Mouse (Mus musculus): ENCODE data around the gene Trim3. TPM values are rescaled to one million over a fixed set of nuclear protein-coding genes. Genes with fewer than 3 reads are reported as not detected.

Trim3 gene
- polyA plus RNA-seq, 1 experiment from 2014 or later, result 39.7 TPM

- H3K4me2 ChIP-seq, result no peak overlapping the region
- H3K9ac ChIP-seq, result no peak overlapping the region
- no peaks in the 10 kb centered on the region for H3K27me3 ChIP-seq
- 76% methylated on average over 4 of the region's 4 CpGs for WGBS
- no peaks in the 10 kb centered on the region for H3K9me3 ChIP-seq
- H3K4me1 ChIP-seq, result peaks cover 18% of the 10 kb centered on the region
- H3K36me3 ChIP-seq, result peaks cover 41% of the 10 kb centered on the region
- H3K27ac ChIP-seq, result no peak overlapping the region
- H3K4me3 ChIP-seq, result no peak overlapping the region
- no peak for ATAC-seq (ENCODE audit: insufficient number of reproducible peaks, low FRiP score, low TSS enrichment, low read depth)
Measured at GRCm38 (mm10) chr7:105570756-105571155, 62.6 kb downstream of the Trim3 start.

- Histone ChIP-seq H3K4me2 (no peak overlapping the region), H3K9ac (no peak overlapping the region), H3K27me3 (no peaks in the 10 kb centered on the region), H3K27ac (no peak overlapping the region), H3K36me3 (peaks cover 49% of the 10 kb centered on the region), H3K4me3 (no peak overlapping the region), H3K4me1 (peaks cover 18% of the 10 kb centered on the region), H3K9me3 (no peaks in the 10 kb centered on the region)
- 26% methylated on average over 12 of the region's 12 CpGs for WGBS
- no peak for ATAC-seq (ENCODE audit: insufficient number of reproducible peaks, low FRiP score, low TSS enrichment, low read depth)
Measured at GRCm38 (mm10) chr7:105569512-105570496, 63.6 kb downstream of the Trim3 start.

- Histone ChIP-seq H3K9ac (0 out of 2 replicates have a peak overlapping the region, but pooled peaks have one; percentile 2), H3K4me2 (no peak overlapping the region), H3K27me3 (no peaks in the 10 kb centered on the region), H3K4me1 (peaks cover 18% of the 10 kb centered on the region), H3K27ac (no peak overlapping the region), H3K9me3 (no peaks in the 10 kb centered on the region), H3K36me3 (peaks cover 55% of the 10 kb centered on the region), H3K4me3 (no peak overlapping the region)
- 20% methylated on average over 6 of the region's 6 CpGs for WGBS
- no peak for ATAC-seq (ENCODE audit: insufficient number of reproducible peaks, low FRiP score, low TSS enrichment, low read depth)
Measured at GRCm38 (mm10) chr7:105568988-105569471, 64.3 kb downstream of the Trim3 start.

GRCm38 (mm10) chr7:105568583-105568982, 64.8 kb downstream of the Trim3 start:
- Histone ChIP-seq H3K4me2 (no peak overlapping the region), H3K4me1 (peaks cover 18% of the 10 kb centered on the region), H3K27me3 (no peaks in the 10 kb centered on the region), H3K36me3 (peaks cover 55% of the 10 kb centered on the region), H3K4me3 (no peak overlapping the region), H3K9me3 (no peaks in the 10 kb centered on the region), H3K27ac (no peak overlapping the region), H3K9ac (no peak overlapping the region)
- ATAC-seq (ENCODE audit: insufficient number of reproducible peaks, low FRiP score, low TSS enrichment, low read depth), result no peak
- 28% methylated on average over 7 of the region's 7 CpGs for WGBS

- WGBS, result 82% methylated on average over 17 of the region's 17 CpGs
- Histone ChIP-seq H3K27me3 (no peaks in the 10 kb centered on the region), H3K4me2 (no peak overlapping the region), H3K4me1 (peaks cover 18% of the 10 kb centered on the region), H3K4me3 (no peak overlapping the region), H3K27ac (no peak overlapping the region), H3K9me3 (no peaks in the 10 kb centered on the region), H3K9ac (no peak overlapping the region), H3K36me3 (peaks cover 61% of the 10 kb centered on the region)
- ATAC-seq (ENCODE audit: insufficient number of reproducible peaks, low FRiP score, low TSS enrichment, low read depth), result no peak
Measured at GRCm38 (mm10) chr7:105565071-105565836, 68.1 kb downstream of the Trim3 start.

- no peak for ATAC-seq (ENCODE audit: insufficient number of reproducible peaks, low FRiP score, low TSS enrichment, low read depth)
- WGBS, result 87% methylated on average over 3 of the region's 3 CpGs
- H3K27me3 ChIP-seq, result no peaks in the 10 kb centered on the region
- H3K36me3 ChIP-seq, result peaks cover 71% of the 10 kb centered on the region
- H3K9me3 ChIP-seq, result no peaks in the 10 kb centered on the region
- H3K4me2 ChIP-seq, result no peak overlapping the region
- no peak overlapping the region for H3K4me3 ChIP-seq
- H3K27ac ChIP-seq, result no peak overlapping the region
- H3K9ac ChIP-seq, result no peak overlapping the region
- no peaks in the 10 kb centered on the region for H3K4me1 ChIP-seq
Measured at GRCm38 (mm10) chr7:105563367-105563766, 70.0 kb downstream of the Trim3 start.

GRCm38 (mm10) chr7:105562317-105562716, 71.1 kb downstream of the Trim3 start:
- 89% methylated on average over 3 of the region's 3 CpGs for WGBS
- H3K4me1 ChIP-seq, result no peaks in the 10 kb centered on the region
- no peak overlapping the region for H3K4me3 ChIP-seq
- H3K36me3 ChIP-seq, result peaks cover 75% of the 10 kb centered on the region
- no peak overlapping the region for H3K27ac ChIP-seq
- H3K27me3 ChIP-seq, result no peaks in the 10 kb centered on the region
- H3K9me3 ChIP-seq, result no peaks in the 10 kb centered on the region
- no peak overlapping the region for H3K9ac ChIP-seq
- H3K4me2 ChIP-seq, result no peak overlapping the region
- no peak for ATAC-seq (ENCODE audit: insufficient number of reproducible peaks, low FRiP score, low TSS enrichment, low read depth)

GRCm38 (mm10) chr7:105559016-105559415, 74.4 kb downstream of the Trim3 start:
- peaks cover 45% of the 10 kb centered on the region for H3K36me3 ChIP-seq
- WGBS, result 93% methylated on average over 9 of the region's 9 CpGs
- H3K4me2 ChIP-seq, result no peak overlapping the region
- H3K27ac ChIP-seq, result no peak overlapping the region
- no peaks in the 10 kb centered on the region for H3K27me3 ChIP-seq
- no peak overlapping the region for H3K9ac ChIP-seq
- no peak for ATAC-seq (ENCODE audit: insufficient number of reproducible peaks, low FRiP score, low TSS enrichment, low read depth)
- peaks cover 10% of the 10 kb centered on the region for H3K4me1 ChIP-seq
- no peak overlapping the region for H3K4me3 ChIP-seq
- H3K9me3 ChIP-seq, result no peaks in the 10 kb centered on the region

- ATAC-seq (ENCODE audit: insufficient number of reproducible peaks, low FRiP score, low TSS enrichment, low read depth), result no peak
Measured at GRCm38 (mm10) chr7:105557671-105558070, 75.7 kb downstream of the Trim3 start.

GRCm38 (mm10) chr7:105556406-105556805, 77.0 kb downstream of the Trim3 start:
- Histone ChIP-seq H3K36me3 (peaks cover 29% of the 10 kb centered on the region), H3K4me2 (no peak overlapping the region)

More at GRCm38 (mm10) chr7:105557671-105558070, 75.7 kb downstream of the Trim3 start:
- Histone ChIP-seq H3K9ac (no peak overlapping the region), H3K4me1 (peaks cover 15% of the 10 kb centered on the region), H3K4me2 (no peak overlapping the region), H3K4me3 (no peak overlapping the region), H3K27ac (no peak overlapping the region), H3K9me3 (no peaks in the 10 kb centered on the region), H3K27me3 (no peaks in the 10 kb centered on the region), H3K36me3 (peaks cover 35% of the 10 kb centered on the region)
- 78% methylated on average over 11 of the region's 11 CpGs for WGBS

GRCm38 (mm10) chr7:105555571-105555970, 77.8 kb downstream of the Trim3 start:
- Histone ChIP-seq H3K27me3 (no peaks in the 10 kb centered on the region), H3K9me3 (no peaks in the 10 kb centered on the region), H3K36me3 (peaks cover 23% of the 10 kb centered on the region), H3K27ac (no peak overlapping the region), H3K4me1 (peaks cover 15% of the 10 kb centered on the region), H3K4me2 (no peak overlapping the region; the same call in 1 of the 2 replicates), H3K9ac (no peak overlapping the region), H3K4me3 (0 out of 2 replicates have a peak overlapping the region, but pooled peaks have one; percentile 76)
- WGBS, result 84% methylated on average over 10 of the region's 10 CpGs
- no peak for ATAC-seq (ENCODE audit: insufficient number of reproducible peaks, low FRiP score, low TSS enrichment, low read depth)

More at GRCm38 (mm10) chr7:105556406-105556805, 77.0 kb downstream of the Trim3 start:
- Histone ChIP-seq H3K9ac (no peak overlapping the region), H3K27me3 (no peaks in the 10 kb centered on the region), H3K9me3 (no peaks in the 10 kb centered on the region), H3K4me1 (peaks cover 15% of the 10 kb centered on the region), H3K4me3 (no peak overlapping the region), H3K27ac (no peak overlapping the region)
- WGBS, result 79% methylated on average over 8 of the region's 8 CpGs
- ATAC-seq (ENCODE audit: insufficient number of reproducible peaks, low FRiP score, low TSS enrichment, low read depth), result no peak

Data from limb, embryonic 15.5 days (tissue).